Mouse (Mus musculus) midbrain, embryonic 16.5 days (tissue): ENCODE results near the gene Slc25a26. TPM values are rescaled to one million over a fixed set of nuclear protein-coding genes. Genes with fewer than 3 reads are reported as not detected.

ENCODE experiments used
- ATAC-seq: fragments of 200-750 bp; cut with Nextera tagmentation; 2 replicates; pipeline ENCODE4 v1.8.0; 2017; ENCODE audit warnings: moderate TSS enrichment
- H3K27ac ChIP-seq: fragments of 300-500 bp; sonication (generic); 2 replicates; pipeline ENCODE4 v1.5.1; 2014; ENCODE audit warnings: mild to moderate bottlenecking, low read length, mixed read lengths
- H3K27me3 ChIP-seq: fragments of 300-500 bp; sonication (generic); 2 replicates; pipeline ENCODE4 v1.6.1; 2014; ENCODE audit warnings: low read depth, low read length, mixed read lengths; ENCODE audit not compliant: control insufficient read depth, insufficient read depth
- H3K36me3 ChIP-seq: fragments of 300-500 bp; sonication (generic); 2 replicates; pipeline ENCODE4 v1.6.1; 2014; ENCODE audit warnings: mild to moderate bottlenecking, low read length, moderate library complexity, mixed read lengths; ENCODE audit not compliant: control insufficient read depth, insufficient read depth
- H3K4me1 ChIP-seq: fragments of 300-500 bp; sonication (generic); 2 replicates; pipeline ENCODE4 v1.6.1; 2014; ENCODE audit warnings: mild to moderate bottlenecking, low read length, mixed read lengths; ENCODE audit not compliant: control insufficient read depth, insufficient read depth
- H3K4me2 ChIP-seq: fragments of 300-500 bp; sonication (generic); 2 replicates; pipeline ENCODE4 v1.6.1; 2014; ENCODE audit warnings: mild to moderate bottlenecking, low read length, mixed read lengths
- H3K4me3 ChIP-seq: fragments of 300-500 bp; sonication (generic); 2 replicates; pipeline ENCODE4 v1.5.1; 2014; ENCODE audit warnings: low read depth, mild to moderate bottlenecking, low read length, moderate library complexity, mixed read lengths
- H3K9ac ChIP-seq: fragments of 300-500 bp; sonication (generic); 2 replicates; pipeline ENCODE4 v1.6.1; 2014; ENCODE audit warnings: low read depth, low read length, mixed read lengths
- H3K9me3 ChIP-seq: fragments of 300-500 bp; sonication (generic); replicated peaks from 2 replicates; pipeline ENCODE4 v1.6.1; 2014; ENCODE audit warnings: mild to moderate bottlenecking, low read length, mixed read lengths; ENCODE audit not compliant: control insufficient read depth, poor library complexity, severe bottlenecking
- WGBS: fragments of 180-500 bp; shearing (Covaris S2); extraction: QIAGEN DNeasy Blood & Tissue Kit; methylation state at CpG from one replicate; pipeline ENCODE4 v1.1.7; 2014; 5-methylcytosine and 5-hydroxymethylcytosine counted together
- polyA plus RNA-seq: library from polyadenylated mRNA; unstranded; fragments of >200 nt; fragmentation: Nextera tagmentation; extraction: Ambion mirVana; gene quantifications from 2 replicates; pipeline ENCODE4 v1.2.1, GENCODE M21; 2015

Slc25a26 gene
- polyA plus RNA-seq, 1 experiment from 2014 or later, result 9.1 TPM

GRCm38 (mm10) chr6:94565766-94566165 lies 65.6 kb downstream of the Slc25a26 start:
- no peaks in the 10 kb centered on the region for H3K4me1 ChIP-seq
- no peak overlapping the region for H3K4me2 ChIP-seq
- 99% methylated on average over 2 of the region's 2 CpGs for WGBS
- H3K9ac ChIP-seq, result no peak overlapping the region
- H3K27ac ChIP-seq, result no peak overlapping the region
- no peak for ATAC-seq
- no peaks in the 10 kb centered on the region for H3K27me3 ChIP-seq
- no peaks in the 10 kb centered on the region for H3K36me3 ChIP-seq
- H3K9me3 ChIP-seq, result no peaks in the 10 kb centered on the region
- no peak overlapping the region for H3K4me3 ChIP-seq

GRCm38 (mm10) chr6:94568040-94568439 lies 67.9 kb downstream of the Slc25a26 start:
- H3K9me3 ChIP-seq, result no peaks in the 10 kb centered on the region
- H3K27me3 ChIP-seq, result no peaks in the 10 kb centered on the region
- WGBS, result 94% methylated on average over 2 of the region's 2 CpGs
- H3K27ac ChIP-seq, result no peak overlapping the region
- no peak for ATAC-seq
- H3K36me3 ChIP-seq, result no peaks in the 10 kb centered on the region
- H3K4me2 ChIP-seq, result no peak overlapping the region
- H3K4me3 ChIP-seq, result no peak overlapping the region
- no peaks in the 10 kb centered on the region for H3K4me1 ChIP-seq
- no peak overlapping the region for H3K9ac ChIP-seq

- peak; percentile 83; the same call in 1 of the 2 replicates for ATAC-seq
- WGBS, result 23% methylated on average over 9 of the region's 9 CpGs
- Histone ChIP-seq H3K27me3 (no peaks in the 10 kb centered on the region), H3K27ac (peak overlapping the region; percentile 62), H3K9ac (0 out of 2 replicates have a peak overlapping the region, but pooled peaks have one; percentile 20), H3K4me3 (no peak overlapping the region), H3K4me2 (peak overlapping the region; percentile 17), H3K4me1 (peaks cover 10% of the 10 kb centered on the region), H3K9me3 (no peaks in the 10 kb centered on the region), H3K36me3 (no peaks in the 10 kb centered on the region)
These were observed 75.5 kb downstream of the Slc25a26 start for GRCm38 (mm10) chr6:94575526-94576166.

- Histone ChIP-seq H3K4me1 (peaks cover 10% of the 10 kb centered on the region), H3K27me3 (no peaks in the 10 kb centered on the region), H3K27ac (no peak overlapping the region), H3K4me3 (no peak overlapping the region), H3K4me2 (no peak overlapping the region), H3K36me3 (no peaks in the 10 kb centered on the region), H3K9me3 (no peaks in the 10 kb centered on the region), H3K9ac (no peak overlapping the region)
- peak; percentile 74; the same call in 1 of the 2 replicates for ATAC-seq
- 6% methylated on average over 8 of the region's 8 CpGs for WGBS
These were observed 77.9 kb downstream of the Slc25a26 start for GRCm38 (mm10) chr6:94577991-94578390.

GRCm38 (mm10) chr6:94582055-94582454 lies 81.9 kb downstream of the Slc25a26 start:
- no peak for ATAC-seq
- Histone ChIP-seq H3K27me3 (no peaks in the 10 kb centered on the region), H3K36me3 (no peaks in the 10 kb centered on the region), H3K4me2 (no peak overlapping the region), H3K9me3 (no peaks in the 10 kb centered on the region), H3K9ac (no peak overlapping the region), H3K4me1 (no peaks in the 10 kb centered on the region), H3K4me3 (no peak overlapping the region), H3K27ac (no peak overlapping the region)
- WGBS, result 88% methylated on average over 9 of the region's 9 CpGs

GRCm38 (mm10) chr6:94584147-94584695 lies 84.1 kb downstream of the Slc25a26 start:
- WGBS, result 94% methylated on average over 9 of the region's 9 CpGs
- Histone ChIP-seq H3K27ac (no peak overlapping the region), H3K4me3 (no peak overlapping the region), H3K9ac (no peak overlapping the region), H3K36me3 (no peaks in the 10 kb centered on the region), H3K4me1 (no peaks in the 10 kb centered on the region), H3K4me2 (no peak overlapping the region), H3K9me3 (no peaks in the 10 kb centered on the region), H3K27me3 (no peaks in the 10 kb centered on the region)
- ATAC-seq, result no peak

- Histone ChIP-seq H3K4me3 (no peak overlapping the region), H3K9ac (no peak overlapping the region), H3K9me3 (no peaks in the 10 kb centered on the region), H3K4me2 (no peak overlapping the region), H3K27ac (no peak overlapping the region), H3K4me1 (no peaks in the 10 kb centered on the region), H3K36me3 (no peaks in the 10 kb centered on the region), H3K27me3 (no peaks in the 10 kb centered on the region)
- no peak for ATAC-seq
- 84% methylated on average over 4 of the region's 4 CpGs for WGBS
These were observed 84.8 kb downstream of the Slc25a26 start for GRCm38 (mm10) chr6:94584976-94585375.

GRCm38 (mm10) chr6:94588365-94588764 lies 88.2 kb downstream of the Slc25a26 start:
- Histone ChIP-seq H3K4me2 (no peak overlapping the region), H3K9me3 (no peaks in the 10 kb centered on the region), H3K27me3 (no peaks in the 10 kb centered on the region), H3K4me1 (peaks cover 8% of the 10 kb centered on the region), H3K36me3 (no peaks in the 10 kb centered on the region), H3K9ac (no peak overlapping the region), H3K4me3 (no peak overlapping the region), H3K27ac (no peak overlapping the region)
- no peak for ATAC-seq
- WGBS, result 88% methylated on average over 4 of the region's 4 CpGs

GRCm38 (mm10) chr6:94592243-94592642 lies 92.1 kb downstream of the Slc25a26 start:
- WGBS, result 33% methylated on average over 8 of the region's 8 CpGs
- H3K9ac ChIP-seq, result no peak overlapping the region

More at GRCm38 (mm10) chr6:94592243-94592642, 92.1 kb downstream of the Slc25a26 start:
- no peak for ATAC-seq
- Histone ChIP-seq H3K27me3 (no peaks in the 10 kb centered on the region), H3K4me3 (no peak overlapping the region), H3K4me1 (peaks cover 8% of the 10 kb centered on the region), H3K9me3 (no peaks in the 10 kb centered on the region), H3K4me2 (no peak overlapping the region), H3K36me3 (no peaks in the 10 kb centered on the region), H3K27ac (no peak overlapping the region)
